Mouse (Mus musculus) lung, embryonic 14.5 days (tissue): Measurements from ENCODE around the gene Blvrb. TPM values are rescaled to one million over a fixed set of nuclear protein-coding genes. Genes with fewer than 3 reads are reported as not detected.

Experiments used
- ATAC-seq: fragments of 200-750 bp; cut with Nextera tagmentation; 2 replicates; pipeline ENCODE4 v1.8.0; 2017; ENCODE audit warnings: mild to moderate bottlenecking, moderate TSS enrichment, moderate library complexity; ENCODE audit not compliant: insufficient read depth
- DNase-seq: peaks from one replicate; pipeline ENCODE4 v3.0.0-alpha.2; 2015
- H3K27ac ChIP-seq: fragments of 300-500 bp; sonication (generic); 2 replicates; pipeline ENCODE4 v1.5.1; 2014; ENCODE audit warnings: low read depth, mild to moderate bottlenecking, moderate library complexity
- H3K27me3 ChIP-seq: fragments of 300-500 bp; sonication (generic); 2 replicates; pipeline ENCODE4 v1.6.1; 2014; ENCODE audit warnings: low read length, control low read depth; ENCODE audit not compliant: insufficient read depth
- H3K36me3 ChIP-seq: fragments of 300-500 bp; sonication (generic); 2 replicates; pipeline ENCODE4 v1.6.1; 2014; ENCODE audit warnings: control low read depth; ENCODE audit not compliant: insufficient read depth
- H3K4me1 ChIP-seq: fragments of 300-500 bp; sonication (generic); 2 replicates; pipeline ENCODE4 v1.6.1; 2014; ENCODE audit warnings: antibody characterized with exemption, control low read depth; ENCODE audit not compliant: insufficient read depth
- H3K4me2 ChIP-seq: fragments of 300-500 bp; sonication (generic); 2 replicates; pipeline ENCODE4 v1.6.1; 2014; ENCODE audit warnings: mild to moderate bottlenecking
- H3K4me3 ChIP-seq: fragments of 300-500 bp; sonication (generic); 2 replicates; pipeline ENCODE4 v1.5.1; 2014; ENCODE audit warnings: low read depth, low read length
- H3K9ac ChIP-seq: fragments of 300-500 bp; sonication (generic); 2 replicates; pipeline ENCODE4 v1.6.1; 2014
- H3K9me3 ChIP-seq: fragments of 300-500 bp; sonication (generic); 2 replicates; pipeline ENCODE4 v1.6.1; 2016; ENCODE audit warnings: low read depth, low read length, control low read depth
- CTCF ChIP-seq: IDR thresholded peaks from 2 replicates; pipeline ENCODE4 v1.5.1; 2016; ENCODE audit warnings: antibody characterized with exemption, low read depth
- WGBS: fragments of 180-500 bp; shearing (Covaris S2); extraction: QIAGEN DNeasy Blood & Tissue Kit; methylation state at CpG from one replicate; pipeline ENCODE4 v1.1.7; 2014; 5-methylcytosine and 5-hydroxymethylcytosine counted together
- polyA plus RNA-seq: library from polyadenylated mRNA; unstranded; fragments of >200 nt; fragmentation: Nextera tagmentation; extraction: Ambion mirVana; gene quantifications from 2 replicates; pipeline ENCODE4 v1.2.1, GENCODE M21; 2014

The Blvrb gene
- polyA plus RNA-seq, 1 experiment from 2014 or later: 56.0 TPM

DNA sequence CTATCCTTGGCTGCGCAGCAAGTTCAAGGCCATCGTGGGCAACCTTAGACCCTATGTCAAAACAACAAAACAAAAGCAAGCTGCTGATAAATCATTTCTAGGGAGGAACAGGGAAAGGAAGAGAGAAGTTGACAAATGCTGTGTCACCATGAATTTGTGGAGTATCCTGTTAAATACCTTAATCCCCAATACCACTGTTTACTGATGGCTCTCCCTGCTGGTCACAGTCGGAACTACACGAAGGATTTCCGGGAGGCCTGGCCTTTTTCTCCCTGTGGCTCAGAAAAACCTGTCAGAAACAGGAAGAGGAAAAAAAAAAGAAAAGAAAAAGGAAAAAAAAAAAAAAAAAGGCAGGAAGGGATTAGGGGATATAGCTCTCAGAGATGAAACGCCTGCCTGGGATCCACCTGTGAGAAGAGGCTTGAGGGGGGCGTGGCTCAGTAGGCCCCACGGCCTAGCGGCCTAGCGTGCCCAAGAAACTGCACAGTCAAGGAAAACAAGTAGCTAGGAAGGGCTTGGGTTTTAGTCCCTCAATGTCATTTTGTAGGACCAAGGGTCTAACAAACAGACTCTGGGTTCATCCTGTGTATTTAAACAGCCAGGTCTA is 1.6 kb downstream of the Blvrb start:
- H3K27ac ChIP-seq: no peak overlapping the region; the same call in 1 of the 2 replicates
- WGBS: 57% methylated on average over 10 of the region's 10 CpGs
- peak overlapping the region; percentile 58; the same call in 1 of the 2 replicates for H3K4me3 ChIP-seq
- peak overlapping the region; percentile 93 for H3K4me2 ChIP-seq
- no peak overlapping the region; the same call in 1 of the 2 replicates for H3K9ac ChIP-seq
- TF ChIP-seq CTCF: peak; percentile 71
- H3K4me1 ChIP-seq: peaks cover 5% of the 10 kb centered on the region; the same call in 1 of the 2 replicates
- no peaks in the 10 kb centered on the region for H3K9me3 ChIP-seq
- ATAC-seq: no peak
- peaks cover 19% of the 10 kb centered on the region for H3K27me3 ChIP-seq
- peak; percentile 79 for DNase-seq
- H3K36me3 ChIP-seq: no peaks in the 10 kb centered on the region

DNA sequence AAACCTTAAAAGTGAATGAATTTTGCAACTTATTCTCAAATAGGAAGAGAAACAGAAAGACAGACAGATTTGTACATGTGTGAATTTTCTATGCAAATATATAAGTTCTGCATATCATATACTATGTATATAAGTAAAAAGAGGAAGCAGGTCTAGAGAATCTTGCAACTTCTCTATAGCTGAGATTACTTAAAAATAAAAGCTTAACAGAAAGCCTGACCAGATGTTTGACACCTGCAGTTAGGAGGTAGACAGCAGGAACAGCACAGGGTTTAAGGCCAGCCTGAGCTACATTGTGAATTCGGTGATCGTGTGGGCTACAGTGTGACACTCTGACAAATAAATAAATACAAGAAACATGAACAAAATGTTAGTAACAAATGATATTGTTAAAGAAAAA is 3.6 kb downstream of the Blvrb start:
- peaks cover 5% of the 10 kb centered on the region; the same call in 1 of the 2 replicates for H3K4me1 ChIP-seq
- H3K9me3 ChIP-seq: no peaks in the 10 kb centered on the region
- DNase-seq (no peak), ATAC-seq (no peak)
- TF ChIP-seq CTCF: no peak
- 81% methylated on average over 2 of the region's 2 CpGs for WGBS
- H3K4me3 ChIP-seq: no peak overlapping the region
- H3K27ac ChIP-seq: no peak overlapping the region
- peaks cover 7% of the 10 kb centered on the region for H3K27me3 ChIP-seq
- H3K9ac ChIP-seq: no peak overlapping the region
- no peak overlapping the region; the same call in 1 of the 2 replicates for H3K4me2 ChIP-seq
- H3K36me3 ChIP-seq: no peaks in the 10 kb centered on the region

DNA sequence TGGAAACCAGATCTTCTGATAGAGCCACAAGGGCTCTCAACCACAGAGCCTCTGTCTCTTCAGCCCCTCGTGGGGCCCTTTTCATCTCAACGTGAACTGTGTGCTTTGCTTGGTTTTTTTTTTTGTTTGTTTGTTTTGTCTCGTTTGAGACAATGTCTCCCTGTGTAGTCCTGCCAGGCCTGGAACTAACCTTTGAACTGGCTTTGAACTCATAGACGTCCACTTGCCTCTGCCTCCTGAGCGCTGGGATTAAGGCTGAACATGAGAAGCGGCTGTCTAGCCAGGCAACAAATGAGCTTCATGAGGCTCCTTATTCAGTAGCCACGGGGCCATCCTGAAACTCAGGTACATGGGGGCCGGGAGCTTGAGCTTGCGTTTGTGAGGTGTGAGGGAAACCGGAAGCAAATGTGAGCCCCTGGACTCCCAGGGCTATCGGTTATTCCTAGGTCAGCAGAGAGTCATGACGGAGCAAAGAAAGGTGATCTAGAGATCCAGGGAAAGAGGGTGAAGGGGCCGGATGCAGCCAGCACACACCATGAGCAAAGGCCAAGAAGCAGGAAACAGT is 4.5 kb downstream of the Blvrb start:
- peaks cover 5% of the 10 kb centered on the region; the same call in 1 of the 2 replicates for H3K4me1 ChIP-seq
- DNase-seq (no peak), ATAC-seq (no peak)
- WGBS: 47% methylated on average over 13 of the region's 13 CpGs
- H3K9me3 ChIP-seq: no peaks in the 10 kb centered on the region
- no peaks in the 10 kb centered on the region for H3K36me3 ChIP-seq
- H3K4me2 ChIP-seq: no peak overlapping the region
- no peak for TF ChIP-seq CTCF
- no peak overlapping the region for H3K27ac ChIP-seq
- H3K27me3 ChIP-seq: no peaks in the 10 kb centered on the region
- H3K4me3 ChIP-seq: no peak overlapping the region
- H3K9ac ChIP-seq: no peak overlapping the region

DNA sequence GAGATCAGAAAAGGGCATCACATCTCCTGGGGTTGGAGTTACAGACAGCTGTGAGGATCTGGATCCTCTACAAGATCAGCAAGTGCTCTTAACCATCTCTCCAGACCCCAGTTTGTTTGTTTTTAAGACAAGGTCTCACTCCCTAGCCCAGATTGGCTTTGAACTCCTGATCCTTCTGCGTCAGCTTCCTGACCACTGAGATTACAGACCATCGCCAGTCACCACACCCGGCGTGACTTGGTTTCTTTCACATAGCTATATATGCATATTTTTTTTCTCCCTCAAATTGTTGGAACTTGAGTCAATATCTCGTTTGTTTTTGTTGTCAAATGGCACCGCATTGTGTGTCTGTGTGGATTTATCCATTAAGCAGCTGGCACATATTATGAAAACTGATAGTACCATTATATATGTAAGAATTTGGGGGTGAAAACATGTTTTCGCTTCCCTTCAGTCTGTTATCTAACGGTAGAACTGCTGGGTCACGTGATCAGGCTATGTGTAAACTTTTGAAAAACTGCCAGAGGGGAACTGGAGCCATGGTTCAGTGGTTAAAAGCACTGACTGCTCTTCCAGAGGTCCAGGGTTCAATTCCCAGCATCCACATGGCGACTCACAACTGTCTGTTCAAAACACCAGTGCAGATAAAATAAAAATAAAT is 6.8 kb downstream of the Blvrb start:
- TF ChIP-seq CTCF: no peak
- Histone ChIP-seq H3K27me3 (no peaks in the 10 kb centered on the region), H3K27ac (no peak overlapping the region), H3K4me2 (no peak overlapping the region), H3K9ac (no peak overlapping the region), H3K4me3 (no peak overlapping the region), H3K9me3 (no peaks in the 10 kb centered on the region), H3K4me1 (no peaks in the 10 kb centered on the region), H3K36me3 (no peaks in the 10 kb centered on the region)
- 58% methylated on average over 10 of the region's 10 CpGs for WGBS
- DNase-seq: no peak
- no peak for ATAC-seq

DNA sequence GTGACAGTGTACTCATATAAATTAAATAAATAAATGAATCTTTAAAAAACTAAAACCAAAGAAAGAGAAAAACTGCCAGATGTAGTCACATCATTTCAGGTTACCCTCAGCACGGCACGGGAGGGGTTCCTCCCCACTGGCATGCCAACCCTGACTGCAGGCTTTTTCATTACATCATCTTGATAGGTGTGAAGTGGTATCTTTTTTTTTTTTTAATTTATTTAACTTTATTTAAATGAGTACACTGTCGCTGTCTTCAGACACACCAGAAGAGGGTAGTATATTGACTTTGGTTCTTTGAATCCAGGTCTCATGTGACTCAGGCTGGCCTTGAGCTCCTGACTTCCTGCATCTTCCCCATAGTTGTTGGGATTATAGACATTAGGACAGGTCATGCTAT is 7.5 kb downstream of the Blvrb start:
- Histone ChIP-seq H3K4me1 (no peaks in the 10 kb centered on the region), H3K27ac (no peak overlapping the region), H3K9ac (no peak overlapping the region), H3K27me3 (no peaks in the 10 kb centered on the region), H3K4me3 (no peak overlapping the region), H3K4me2 (no peak overlapping the region), H3K36me3 (no peaks in the 10 kb centered on the region), H3K9me3 (no peaks in the 10 kb centered on the region)
- ATAC-seq (no peak), DNase-seq (no peak)
- WGBS: 84% methylated on average over 3 of the region's 3 CpGs
- no peak for TF ChIP-seq CTCF

DNA sequence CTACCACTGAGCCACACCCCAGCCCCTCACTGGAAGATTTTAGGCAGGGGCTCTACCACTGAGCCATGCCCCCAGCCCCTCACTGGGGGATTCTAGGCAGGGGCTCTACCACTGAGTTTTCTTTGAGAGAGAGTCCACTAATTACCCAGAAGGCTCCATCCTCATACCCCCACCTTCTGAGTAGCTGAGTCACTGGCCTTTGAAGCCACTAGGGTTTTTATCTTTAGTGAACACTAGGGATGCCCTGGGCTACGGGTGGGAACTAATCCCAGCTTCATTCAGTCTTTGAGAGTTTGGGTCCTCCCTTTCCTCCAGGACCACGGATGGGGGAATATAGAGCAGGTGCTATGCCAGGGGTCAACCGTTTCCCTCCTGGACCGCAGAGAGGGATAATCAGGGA is 10.8 kb downstream of the Blvrb start:
- ATAC-seq (no peak), DNase-seq (no peak)
- no peak for TF ChIP-seq CTCF
- H3K27ac ChIP-seq: no peak overlapping the region
- WGBS: 86% methylated on average over 4 of the region's 4 CpGs
- H3K4me3 ChIP-seq: no peak overlapping the region
- H3K9ac ChIP-seq: no peak overlapping the region
- no peaks in the 10 kb centered on the region for H3K4me1 ChIP-seq
- H3K36me3 ChIP-seq: no peaks in the 10 kb centered on the region
- no peaks in the 10 kb centered on the region for H3K9me3 ChIP-seq
- H3K27me3 ChIP-seq: no peaks in the 10 kb centered on the region
- no peak overlapping the region for H3K4me2 ChIP-seq

DNA sequence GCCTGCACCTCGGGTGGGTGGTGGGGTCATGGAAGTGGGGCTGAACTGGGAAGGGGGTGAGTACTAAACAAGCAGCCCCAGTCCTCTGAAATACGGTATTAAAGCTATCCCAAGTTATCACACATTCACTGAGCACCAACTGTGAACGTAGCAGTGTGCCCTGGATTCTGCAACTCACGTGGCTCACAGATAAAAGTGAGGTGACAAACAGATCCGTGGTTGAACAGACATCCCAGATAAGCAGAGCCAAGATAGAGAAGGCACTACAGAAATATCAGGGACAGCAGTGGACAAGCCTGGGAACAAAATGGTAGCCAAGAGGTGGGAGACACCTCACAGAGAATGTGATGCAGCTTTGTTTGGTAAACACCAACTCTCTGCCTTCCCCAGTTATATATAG is 11.9 kb downstream of the Blvrb start:
- Histone ChIP-seq H3K4me1 (no peaks in the 10 kb centered on the region), H3K4me2 (no peak overlapping the region), H3K9me3 (no peaks in the 10 kb centered on the region), H3K4me3 (no peak overlapping the region), H3K27me3 (no peaks in the 10 kb centered on the region), H3K36me3 (no peaks in the 10 kb centered on the region), H3K27ac (no peak overlapping the region), H3K9ac (no peak overlapping the region)
- no peak for TF ChIP-seq CTCF
- no peak for DNase-seq
- WGBS: 71% methylated on average over 5 of the region's 5 CpGs
- no peak for ATAC-seq
